Mouse (Mus musculus) mesoderm, embryonic 11.5 days (tissue): Measurements from ENCODE around the gene Klra8.
"Not testable (repeated sequence)": the region's sequence is repeated elsewhere in the genome, so short reads cannot be mapped to it uniquely, and the experiment has no call there.

ENCODE experiments used
- DNase-seq: peaks from one replicate; pipeline ENCODE4 v3.0.0-alpha.2; 2012; ENCODE audit warnings: low read depth, low spot score

Klra8 gene

GRCm38 (mm10) chr6:130129798-130130197, at the start of gene Klra8:
Klra8 (minus strand) TSS chr6:130129898.
- DNase-seq, result not testable (repeated sequence)

GRCm38 (mm10) chr6:130110485-130110884, 19.2 kb downstream of the Klra8 start:
- no peak for DNase-seq

GRCm38 (mm10) chr6:130102743-130103142, 27.0 kb downstream of the Klra8 start:
- not testable (repeated sequence) for DNase-seq

- DNase-seq, result no peak
Measured at GRCm38 (mm10) chr6:130092336-130092948, 37.3 kb downstream of the Klra8 start.

GRCm38 (mm10) chr6:130067171-130067570, 62.5 kb downstream of the Klra8 start, which contains the start of gene Klra4:
Klra4 (minus strand) TSS chr6:130067271.
- DNase-seq, result not testable (repeated sequence)
